Mouse (Mus musculus) splenic B cell, adult 2 months (primary cell): ENCODE measurements at regions not wholly inside any gene's neighbourhood (a gene's known extent, or its start where the extent isn't known, plus 50 kb on each side); places are given as distances from the start of the nearest gene placed in this dataset.

Source experiments
- DNase-seq: peaks from one replicate; pipeline ENCODE4 v3.0.0-alpha.2; 2011; ENCODE audit warnings: low read depth, low spot score
- H3K27me3 ChIP-seq: 2 replicates; pipeline ENCODE4 v1.6.1; 2012; ENCODE audit warnings: mild to moderate bottlenecking, low read length, moderate library complexity, mixed read lengths; ENCODE audit not compliant: control insufficient read depth, poor library complexity, insufficient read depth, severe bottlenecking
- H3K36me3 ChIP-seq: 2 replicates; pipeline ENCODE4 v1.6.1; 2012; ENCODE audit warnings: mild to moderate bottlenecking, low read length, moderate library complexity, mixed read lengths; ENCODE audit not compliant: control insufficient read depth, poor library complexity, insufficient read depth, severe bottlenecking

DNA sequence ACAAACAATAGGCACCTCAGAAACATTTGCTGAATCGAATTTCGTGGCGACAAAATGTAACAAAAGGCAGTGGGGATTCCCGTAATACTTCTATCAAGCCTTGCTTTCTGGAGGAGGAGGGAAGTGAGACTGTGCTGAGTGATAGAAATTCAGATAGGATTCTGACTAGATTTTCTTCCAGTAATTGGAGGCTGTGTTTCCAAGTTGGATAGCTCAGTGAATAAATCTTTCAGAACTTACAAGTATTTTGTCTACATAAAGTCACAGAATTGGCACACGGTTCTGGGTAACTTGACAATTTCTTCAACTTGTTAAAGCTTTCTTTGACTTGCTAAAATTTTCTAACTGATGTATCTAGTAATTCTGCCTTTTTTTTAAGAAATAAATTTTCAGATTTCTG, 239.4 kb upstream of the Thsd7b start:
- no peaks in the 10 kb centered on the region for H3K36me3 ChIP-seq
- DNase-seq: no peak
- H3K27me3 ChIP-seq: no peaks in the 10 kb centered on the region

DNA sequence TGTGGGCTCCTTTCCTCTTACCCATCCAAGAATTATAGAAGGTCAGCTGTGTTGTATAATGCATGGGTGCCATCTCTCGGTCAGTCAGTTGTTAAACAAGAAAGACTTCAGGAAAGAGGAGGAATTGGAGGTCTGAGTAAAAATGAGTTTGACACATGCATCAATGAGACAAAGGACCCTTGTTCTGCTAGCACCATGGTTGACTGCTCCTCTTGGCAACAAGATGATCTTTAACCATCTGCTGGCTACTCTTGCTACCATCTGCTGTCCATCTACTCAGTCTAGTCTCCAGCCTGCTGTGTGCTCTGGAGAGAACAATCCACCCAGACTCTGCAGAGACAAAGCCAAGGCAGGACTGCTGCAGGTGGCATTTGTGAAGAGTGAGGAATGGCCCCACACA, 267.2 kb upstream of the Thsd7b start:
- DNase-seq: no peak
- no peaks in the 10 kb centered on the region for H3K36me3 ChIP-seq
- no peaks in the 10 kb centered on the region for H3K27me3 ChIP-seq

DNA sequence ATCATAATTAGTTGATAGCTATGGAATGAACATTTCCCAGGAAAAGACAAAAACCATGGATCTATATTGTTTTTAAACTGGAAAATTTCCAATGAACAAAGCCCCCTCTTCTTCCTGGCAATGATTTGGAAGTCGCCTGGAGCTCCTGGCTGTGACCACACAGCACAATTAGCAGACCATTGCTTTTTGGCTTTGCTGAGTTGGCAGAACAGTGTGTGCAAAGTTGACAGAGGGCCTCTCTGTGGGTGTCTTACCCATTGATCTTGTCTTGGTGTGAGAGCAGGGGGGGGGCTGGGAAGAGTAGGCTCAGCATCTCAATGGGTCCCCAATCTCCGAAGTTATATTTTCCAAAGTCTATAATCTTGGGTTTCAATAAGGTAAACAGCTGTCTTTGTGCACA, 270.8 kb upstream of the Thsd7b start:
- no peaks in the 10 kb centered on the region for H3K27me3 ChIP-seq
- no peaks in the 10 kb centered on the region for H3K36me3 ChIP-seq
- no peak for DNase-seq

DNA sequence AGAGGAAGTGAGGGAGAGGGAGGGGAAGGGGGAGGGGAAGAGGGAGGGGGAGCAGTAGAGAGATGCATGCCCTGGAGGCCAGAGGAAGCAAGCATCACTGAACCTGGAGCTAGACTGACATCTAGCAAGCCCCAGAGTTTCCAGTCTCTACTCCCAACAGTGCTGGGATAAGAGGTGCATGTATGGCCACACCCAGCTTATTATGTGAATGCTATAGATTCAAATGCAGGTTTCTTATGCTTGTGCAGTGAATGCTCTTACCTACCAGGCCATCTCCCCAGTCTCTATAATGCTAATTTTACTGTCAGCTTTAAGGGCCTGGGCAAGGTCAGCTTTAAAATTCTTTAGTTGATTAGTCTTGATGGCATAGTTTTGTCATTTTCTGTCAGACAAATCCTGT, 271.3 kb upstream of the Thsd7b start:
- peak; percentile 4 for DNase-seq
- Histone ChIP-seq H3K27me3 (no peaks in the 10 kb centered on the region), H3K36me3 (no peaks in the 10 kb centered on the region)

DNA sequence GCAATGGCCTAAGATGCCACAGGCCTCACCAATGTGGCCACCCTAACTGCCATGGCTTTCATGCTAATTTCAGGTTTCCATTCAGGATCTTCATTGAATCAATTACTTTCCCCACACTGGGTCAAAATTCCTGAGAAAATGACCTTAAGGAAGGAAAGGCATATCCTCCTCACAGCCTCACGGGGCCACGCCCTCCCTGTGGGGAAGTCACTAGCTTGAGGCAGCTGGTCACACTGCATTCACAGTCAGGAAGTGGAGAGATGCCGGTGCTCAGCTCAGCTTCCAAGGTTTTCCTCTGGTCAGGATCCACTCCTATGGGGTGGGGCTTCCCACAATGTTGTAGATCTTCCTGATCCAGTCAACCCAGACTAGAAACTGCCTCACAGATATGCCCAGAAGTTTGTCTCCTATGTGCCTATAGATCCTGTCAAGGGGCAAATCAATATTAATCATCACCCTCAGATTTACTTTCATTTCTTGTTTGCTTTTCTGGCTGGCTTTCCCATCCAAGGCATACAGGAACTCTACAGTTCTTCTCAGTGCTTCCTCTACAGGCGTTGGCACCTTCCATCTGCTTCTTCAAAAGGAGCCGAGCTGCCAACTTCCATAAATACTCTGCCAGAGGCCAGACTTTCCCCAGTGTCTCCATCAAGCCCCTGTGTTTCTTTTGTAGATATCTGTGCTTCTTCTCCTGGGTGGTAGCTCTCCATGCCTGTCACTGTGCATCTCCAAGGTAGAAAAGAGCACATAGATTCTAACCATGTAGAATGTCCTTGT, 273.2 kb upstream of the Thsd7b start:
- no peak for DNase-seq
- Histone ChIP-seq H3K36me3 (no peaks in the 10 kb centered on the region), H3K27me3 (no peaks in the 10 kb centered on the region)

DNA sequence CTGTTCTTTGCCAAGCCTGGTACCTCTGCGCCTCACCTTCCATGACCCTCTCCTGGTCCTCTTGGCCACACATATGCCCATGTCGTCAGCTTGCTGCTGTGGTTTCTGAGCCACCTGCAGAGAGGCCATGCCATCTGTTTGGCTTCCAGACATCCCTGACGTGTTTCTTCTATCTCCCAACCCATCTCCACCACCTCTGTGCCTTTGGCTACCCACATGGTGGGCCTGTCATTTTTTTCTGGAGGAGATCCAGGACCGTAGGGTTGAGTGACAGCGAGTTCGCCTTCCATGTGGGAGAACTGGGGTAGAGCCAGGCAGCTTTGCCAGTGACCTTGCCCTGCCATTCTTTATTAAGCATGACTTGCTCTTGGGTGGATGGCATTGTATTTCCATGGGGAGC, 278.4 kb upstream of the Thsd7b start:
- no peaks in the 10 kb centered on the region for H3K27me3 ChIP-seq
- H3K36me3 ChIP-seq: no peaks in the 10 kb centered on the region
- DNase-seq: no peak

DNA sequence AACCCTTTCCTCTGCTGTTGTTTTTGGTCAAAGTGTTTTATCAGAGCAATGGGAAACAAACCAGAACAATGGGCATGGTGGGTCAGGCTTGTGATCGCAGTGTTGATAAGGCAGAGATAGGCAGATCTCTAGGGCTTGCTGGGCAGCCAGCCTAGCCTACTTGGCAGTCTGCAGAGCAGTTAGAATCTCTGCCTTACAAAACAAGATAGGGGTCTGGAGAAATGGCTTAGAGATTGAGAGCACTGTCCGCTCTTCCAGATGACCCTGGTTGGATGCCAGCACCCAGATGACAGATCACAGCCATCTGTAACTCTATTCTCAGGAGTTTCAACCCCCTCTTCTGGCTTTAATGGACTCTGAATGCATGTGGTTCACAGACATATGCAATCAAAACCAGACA, 289.7 kb upstream of the Thsd7b start:
- H3K36me3 ChIP-seq: no peaks in the 10 kb centered on the region
- no peak for DNase-seq
- H3K27me3 ChIP-seq: no peaks in the 10 kb centered on the region

DNA sequence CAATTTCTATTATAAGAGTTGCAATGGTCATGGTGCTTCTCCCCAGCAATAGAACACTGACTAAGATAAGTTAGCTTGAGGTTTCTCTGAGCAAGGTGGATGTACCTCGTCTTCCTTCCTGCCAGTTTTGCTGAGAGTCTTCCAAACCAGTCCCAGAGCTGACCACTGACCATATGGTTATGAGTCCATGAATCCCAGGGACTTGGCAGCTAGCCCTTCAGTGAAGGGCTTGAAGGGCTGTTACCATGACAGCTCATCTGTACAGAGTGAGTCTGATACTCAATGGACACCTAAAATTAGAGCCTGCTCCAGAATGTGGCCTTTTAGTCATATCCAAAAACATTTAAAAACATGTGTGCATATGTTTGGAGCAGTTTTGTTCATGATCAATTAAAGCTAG, 297.5 kb upstream of the Thsd7b start:
- Histone ChIP-seq H3K27me3 (no peaks in the 10 kb centered on the region), H3K36me3 (no peaks in the 10 kb centered on the region)
- no peak for DNase-seq

DNA sequence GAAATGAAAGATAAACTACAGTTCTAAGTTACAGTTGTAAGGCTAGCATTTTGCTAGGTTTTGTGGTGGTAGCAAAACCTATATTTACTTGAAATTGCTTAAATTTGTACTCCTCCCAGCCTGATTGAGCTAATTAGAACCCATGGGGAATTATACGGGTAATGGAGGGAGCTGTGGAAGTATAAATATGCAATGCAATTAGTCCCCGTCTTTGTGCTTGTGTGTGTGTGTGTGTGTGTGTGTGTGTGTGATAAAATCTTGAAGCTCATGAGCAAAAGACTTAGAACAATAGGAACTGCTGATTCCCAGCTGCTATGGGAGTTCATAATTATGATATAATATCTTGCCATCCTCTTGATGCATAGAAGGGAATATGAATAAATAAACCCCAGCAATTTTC, 321.7 kb upstream of the Thsd7b start:
- DNase-seq: no peak
- Histone ChIP-seq H3K36me3 (no peaks in the 10 kb centered on the region), H3K27me3 (no peaks in the 10 kb centered on the region)

DNA sequence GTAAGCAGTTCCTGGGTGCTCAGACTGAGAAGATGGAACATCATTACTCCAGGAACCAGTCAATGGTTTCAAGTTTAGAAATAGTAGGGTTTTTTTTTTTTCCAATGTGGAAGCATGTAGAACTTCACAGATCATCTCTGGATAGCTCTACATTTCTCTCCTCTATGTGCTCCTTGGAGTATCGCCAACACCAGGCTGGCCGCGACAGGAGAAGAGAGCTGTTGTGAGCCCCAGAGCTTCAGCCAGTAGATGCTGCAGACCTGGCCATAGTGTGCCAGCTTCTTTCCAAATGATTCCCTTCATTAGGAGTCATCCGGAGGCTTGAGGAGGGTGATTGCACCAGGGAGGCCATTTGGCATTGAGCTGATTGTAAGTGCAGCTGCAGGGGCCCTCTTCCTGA, 322.6 kb upstream of the Thsd7b start:
- H3K27me3 ChIP-seq: no peaks in the 10 kb centered on the region
- DNase-seq: no peak
- no peaks in the 10 kb centered on the region for H3K36me3 ChIP-seq

DNA sequence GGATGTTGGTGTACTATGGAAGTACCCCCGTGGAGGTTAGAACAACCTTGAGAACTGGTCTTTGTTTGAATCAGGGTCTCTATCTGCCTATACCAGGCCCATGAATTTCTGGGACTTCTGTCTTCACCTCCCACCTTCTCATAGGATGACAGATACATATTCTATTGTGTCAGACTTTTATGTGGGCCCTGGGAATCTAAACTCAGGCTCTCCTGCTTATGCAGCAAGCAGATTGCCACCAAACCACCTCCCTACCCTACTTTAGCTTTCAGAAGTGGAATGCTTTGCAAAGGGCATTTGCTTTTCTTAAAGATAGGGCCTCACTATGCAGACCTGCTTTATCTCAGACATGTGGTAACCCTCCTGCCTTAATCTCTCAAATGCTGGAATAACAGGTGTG, 322.7 kb upstream of the Cxcr4 start:
- no peak for DNase-seq
- H3K27me3 ChIP-seq: no peaks in the 10 kb centered on the region
- no peaks in the 10 kb centered on the region for H3K36me3 ChIP-seq

DNA sequence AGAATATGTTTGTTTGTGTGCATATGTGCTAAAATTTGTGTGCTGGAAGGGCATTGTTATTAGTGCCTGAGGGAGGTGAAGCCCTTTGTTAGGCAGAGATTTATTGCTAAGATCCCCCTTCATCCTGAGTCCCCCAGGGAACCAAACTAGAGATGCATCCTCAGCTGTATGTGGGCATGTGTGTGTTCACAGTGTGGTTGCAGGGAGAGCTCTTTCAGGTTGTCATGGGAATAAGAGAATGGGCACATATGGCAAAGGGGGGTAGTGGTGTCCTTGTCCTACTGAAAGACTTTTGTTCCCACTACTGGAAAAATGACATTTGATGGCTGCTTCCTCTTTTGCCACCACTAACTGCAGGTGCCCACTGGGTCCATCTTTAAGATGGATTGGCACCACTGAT, 320.4 kb upstream of the Cxcr4 start:
- DNase-seq: no peak
- H3K27me3 ChIP-seq: no peaks in the 10 kb centered on the region
- H3K36me3 ChIP-seq: no peaks in the 10 kb centered on the region

DNA sequence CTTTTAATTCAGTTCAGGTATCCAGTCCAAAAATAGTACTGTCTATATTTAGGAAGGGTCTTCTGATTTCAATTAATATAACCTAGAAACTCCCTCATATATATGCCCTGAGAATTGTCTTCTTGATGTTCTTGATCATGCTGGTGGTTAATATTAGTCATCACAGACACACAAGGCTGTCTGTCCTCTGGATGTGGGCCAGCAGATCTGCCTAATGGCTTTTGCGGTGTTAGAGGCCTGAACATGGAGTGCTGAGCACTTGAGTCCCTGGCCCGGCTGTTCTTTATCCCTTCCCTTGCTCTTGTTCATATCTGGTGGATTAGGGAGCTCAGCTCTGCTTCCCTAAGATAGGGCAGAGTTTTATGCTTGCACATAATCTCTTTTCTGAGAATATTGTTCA, 315.5 kb upstream of the Cxcr4 start:
- Histone ChIP-seq H3K27me3 (no peaks in the 10 kb centered on the region), H3K36me3 (no peaks in the 10 kb centered on the region)
- DNase-seq: no peak

DNA sequence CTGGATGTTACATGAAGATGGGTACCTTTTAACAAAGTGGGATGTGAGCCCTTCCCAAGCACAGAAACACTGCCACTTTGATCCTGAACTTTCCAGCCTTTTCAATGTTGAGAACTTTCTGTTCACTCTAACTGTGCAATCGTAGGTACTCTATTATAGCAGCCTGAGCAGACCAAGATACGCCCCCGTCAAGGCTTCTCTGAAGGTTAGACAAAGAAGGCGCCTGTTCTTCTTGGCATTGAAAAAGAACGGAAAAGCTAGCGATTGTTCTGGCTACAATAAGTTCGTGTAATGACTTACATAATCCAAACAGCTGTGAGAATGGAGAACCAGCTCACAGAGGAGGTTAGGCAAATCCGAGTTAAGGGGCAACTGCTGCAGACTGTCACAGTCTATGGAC, 305.9 kb upstream of the Cxcr4 start:
- no peaks in the 10 kb centered on the region for H3K27me3 ChIP-seq
- no peak for DNase-seq

DNA sequence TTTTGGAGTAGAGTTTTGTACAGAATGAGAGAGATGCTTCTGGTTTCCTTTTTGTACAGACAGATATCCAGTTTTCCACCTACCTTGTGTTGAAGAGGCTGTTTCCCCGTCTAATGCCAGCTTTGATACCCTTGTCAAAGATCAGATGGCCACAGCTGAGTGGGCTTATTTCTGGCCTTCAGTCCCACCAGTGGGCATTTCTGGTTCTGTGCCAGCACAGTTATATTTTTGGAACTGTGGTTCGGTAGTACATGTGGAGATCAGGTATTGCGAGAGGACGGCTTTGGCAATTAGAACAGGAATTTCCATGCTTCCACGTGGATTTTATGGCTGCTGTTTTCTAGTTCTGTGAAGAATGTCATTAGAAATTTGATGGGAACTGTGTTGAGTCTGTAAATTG, 302.5 kb upstream of the Cxcr4 start:
- Histone ChIP-seq H3K27me3 (no peaks in the 10 kb centered on the region), H3K36me3 (no peaks in the 10 kb centered on the region)
- DNase-seq: no peak

More for the DNA sequence above, 305.9 kb upstream of the Cxcr4 start:
- H3K36me3 ChIP-seq: no peaks in the 10 kb centered on the region

DNA sequence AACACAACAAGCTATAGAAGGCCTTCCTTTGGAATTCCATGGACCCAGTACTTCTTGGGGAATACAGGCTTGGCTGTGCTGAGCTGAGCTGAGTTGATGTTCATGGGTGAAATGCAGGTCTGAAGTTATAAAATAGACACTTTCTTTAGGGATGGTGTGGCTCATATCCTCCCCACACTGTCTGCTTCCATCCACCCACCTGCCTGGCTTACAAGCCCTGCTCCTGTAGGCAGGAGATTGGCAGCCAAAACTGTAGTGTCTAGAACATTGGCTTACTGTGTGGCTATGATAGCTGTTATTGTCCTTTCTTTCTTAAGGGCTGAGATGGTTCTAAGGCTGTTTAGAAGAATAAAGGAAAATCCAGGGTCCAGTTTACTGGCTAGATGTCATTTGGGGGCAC, 286.2 kb upstream of the Cxcr4 start:
- H3K27me3 ChIP-seq: no peaks in the 10 kb centered on the region
- no peak for DNase-seq

More for the DNA sequence above, 286.2 kb upstream of the Cxcr4 start:
- no peaks in the 10 kb centered on the region for H3K36me3 ChIP-seq
